Mouse (Mus musculus) granulocyte monocyte progenitor cell, adult 5-6 weeks (primary cell): Measurements from ENCODE around the gene Rhoh. TPM values are rescaled to one million over a fixed set of nuclear protein-coding genes. Genes with fewer than 3 reads are reported as not detected.

Source experiments
- ATAC-seq: replicated peaks from 2 replicates; pipeline ENCODE4 v1.8.0; 2016; ENCODE audit warnings: mild to moderate bottlenecking, moderate TSS enrichment, inconsistent platforms; ENCODE audit not compliant: poor library complexity, severe bottlenecking
- total RNA-seq, 2 experiments: library from RNA; stranded (forward) in 1 of 2; stranded (reverse) in 1 of 2; fragments of 200-712, 200-1000 nt in 1 of 2; fragments of >200 nt in 1 of 2; fragmentation: Nextera tagmentation in 1 of 2; gene quantifications; 2 replicates each; pipeline ENCODE4 v1.2.3; 2014 to 2017

The Rhoh gene
- total RNA-seq, 2 experiments from 2014 or later, result 14.6 to 20.0 TPM

GRCm38 (mm10) chr5:65919904-65920303, 58.9 kb downstream of the Rhoh start:
- peak; percentile 8; the same call in 1 of the 2 replicates for ATAC-seq

GRCm38 (mm10) chr5:65920701-65921426, 59.9 kb downstream of the Rhoh start:
- no peak for ATAC-seq

GRCm38 (mm10) chr5:65921477-65922138, 60.6 kb downstream of the Rhoh start:
- peak; percentile 70 for ATAC-seq

- no peak for ATAC-seq
Measured at GRCm38 (mm10) chr5:65926666-65927065, 65.7 kb downstream of the Rhoh start.

GRCm38 (mm10) chr5:65929162-65929561, 68.1 kb downstream of the Rhoh start:
- ATAC-seq, result peak; percentile 93

- no peak for ATAC-seq
Measured at GRCm38 (mm10) chr5:65930171-65930570, 69.2 kb downstream of the Rhoh start.

- ATAC-seq, result no peak
Measured at GRCm38 (mm10) chr5:65933258-65933657, 72.2 kb downstream of the Rhoh start.

- no peak for ATAC-seq
Measured at GRCm38 (mm10) chr5:65933764-65934163, 72.8 kb downstream of the Rhoh start.

- ATAC-seq, result no peak
Measured at GRCm38 (mm10) chr5:65934783-65935182, 73.8 kb downstream of the Rhoh start, which contains the start of gene Chrna9. Gene Chrna9, plus strand, starts transcription at chr5:65934921.

GRCm38 (mm10) chr5:65937011-65937726, 76.2 kb downstream of the Rhoh start:
- peak; percentile 44 for ATAC-seq

- peak; percentile 94 for ATAC-seq
Measured at GRCm38 (mm10) chr5:65937998-65938715, 77.1 kb downstream of the Rhoh start.

- ATAC-seq, result no peak
Measured at GRCm38 (mm10) chr5:65941145-65941544, 80.1 kb downstream of the Rhoh start.

Other genes with a start within 250 kb of the Rhoh start
- 166 and 197 TPM in 2 replicates for gene Pds5a, start 162.9 kb upstream of the Rhoh start, total RNA-seq (2014; fragmentation: Nextera tagmentation)
- 216 and 230 TPM in 2 replicates for gene Pds5a, start 162.9 kb upstream of the Rhoh start, total RNA-seq (2017)
- gene N4bp2, start 97.7 kb upstream of the Rhoh start, total RNA-seq (2014; fragmentation: Nextera tagmentation), result 29.1 and 76.5 TPM in 2 replicates
- gene N4bp2, start 97.7 kb upstream of the Rhoh start, total RNA-seq (2017), result 32.6 and 33.5 TPM in 2 replicates
- gene Chrna9, start 73.7 kb downstream of the Rhoh start, total RNA-seq (2014; fragmentation: Nextera tagmentation), result not detected in 2 replicates
- gene Chrna9, start 73.7 kb downstream of the Rhoh start, total RNA-seq (2017), result not detected in 2 replicates
- not detected in 2 replicates for gene 9130230L23Rik, start 143.1 kb downstream of the Rhoh start, total RNA-seq (2014; fragmentation: Nextera tagmentation)
- gene 9130230L23Rik, start 143.1 kb downstream of the Rhoh start, total RNA-seq (2017), result not detected in 2 replicates